Mouse (Mus musculus): ENCODE data around the gene Sult2b1. TPM values are rescaled to one million over a fixed set of nuclear protein-coding genes. Genes with fewer than 3 reads are reported as not detected.

Sult2b1 gene
- total RNA-seq, 2 experiments from 2014 or later: 11.8 to 12.0 TPM

DNA sequence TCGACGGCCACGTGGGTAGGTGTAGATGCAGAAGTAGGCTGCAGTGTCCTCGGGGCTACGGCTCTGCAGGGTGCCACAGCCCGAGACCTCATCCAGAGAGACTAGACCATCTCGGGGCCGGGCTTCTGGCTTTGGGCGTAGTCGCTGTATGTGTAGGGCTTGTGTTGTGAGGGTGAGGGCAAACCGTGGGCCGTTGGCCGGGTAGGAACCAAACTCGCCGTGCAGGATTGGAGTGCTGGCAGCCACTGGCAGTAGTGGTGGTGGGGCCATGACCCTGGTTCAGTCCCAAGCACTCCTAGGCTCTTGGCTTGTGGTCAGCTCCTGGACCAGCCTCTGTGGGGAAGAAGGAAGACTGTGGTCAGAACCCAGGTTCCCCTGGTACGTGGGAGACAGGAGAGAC is 71.1 kb downstream of the Sult2b1 start:
- peak in 1 of 2 experiments; percentile 26 for DNase-seq (ENCODE audit: low spot score in 2 of 2)

DNA sequence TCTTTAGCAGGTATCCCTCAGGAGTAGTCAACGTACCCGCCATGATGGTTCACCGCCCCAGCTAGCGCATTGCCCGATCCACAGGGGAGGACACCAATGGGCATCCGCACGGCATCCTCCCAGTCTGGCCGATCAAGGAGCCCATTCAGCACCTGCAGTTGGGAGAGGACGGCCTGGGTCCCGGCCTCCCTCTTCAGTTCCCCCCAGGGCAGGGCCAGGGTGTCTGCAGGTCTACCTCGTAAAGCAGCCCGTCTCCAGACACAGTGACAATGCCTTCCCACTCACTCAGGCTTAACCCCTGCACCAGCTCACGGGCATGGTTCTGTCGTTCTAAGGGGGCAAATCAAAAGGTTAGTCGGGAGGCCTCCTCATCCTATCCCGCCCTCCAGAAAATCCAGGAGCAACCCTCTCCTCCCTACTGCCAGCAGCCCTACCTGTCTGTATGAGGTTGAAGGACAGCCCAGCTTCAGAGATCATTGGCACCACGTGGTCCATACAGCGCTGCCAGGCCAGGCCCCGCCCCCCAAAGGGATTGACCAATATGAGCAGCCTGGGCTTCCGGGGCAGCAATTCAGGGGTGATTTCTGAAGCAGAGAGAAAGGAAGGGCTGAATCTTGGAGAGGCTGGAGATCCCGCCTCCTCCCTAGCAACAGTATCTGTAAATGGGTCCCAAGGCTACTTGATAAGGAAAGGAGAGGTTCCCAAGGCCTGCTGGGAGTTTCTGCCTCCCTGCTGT is 72.3 kb downstream of the Sult2b1 start:
- peak in 1 of 2 experiments; percentile 41 for DNase-seq (ENCODE audit: low spot score in 2 of 2)

DNA sequence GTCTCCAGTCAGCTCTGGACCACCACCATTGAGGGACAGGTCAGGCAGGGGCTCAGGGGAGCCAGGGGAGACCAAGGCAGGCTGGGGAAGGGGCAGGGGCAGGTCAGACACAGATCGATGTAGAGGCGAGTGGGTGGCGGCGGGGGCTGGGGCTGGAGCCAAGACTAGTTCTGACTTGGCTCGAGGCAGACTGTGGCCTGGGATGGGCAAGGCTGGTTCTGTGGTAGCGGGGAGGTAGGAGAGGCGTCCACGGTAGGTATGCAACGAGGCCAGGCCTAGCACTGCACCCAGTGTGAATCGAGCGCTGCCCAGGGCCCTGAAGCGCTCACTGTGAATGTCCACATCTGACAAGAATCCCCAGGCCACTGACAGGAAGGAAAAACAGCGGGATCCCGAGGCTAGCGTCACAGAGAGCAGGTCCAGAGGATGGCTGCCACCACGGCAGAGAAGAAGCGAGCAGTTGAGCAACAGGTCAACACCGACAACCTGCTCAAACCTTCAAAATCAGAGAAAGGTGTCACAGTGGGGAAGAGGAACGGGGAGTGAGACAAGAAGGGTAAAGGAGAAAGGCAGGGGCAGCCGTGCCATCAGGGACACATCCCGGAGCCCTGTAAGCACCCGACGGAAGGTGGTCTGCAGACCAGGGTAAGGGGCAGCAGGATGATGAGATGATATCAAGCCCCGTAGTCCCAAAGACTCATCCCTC is 73.0 kb downstream of the Sult2b1 start:
- peak in 1 of 2 experiments; percentile 30 for DNase-seq (ENCODE audit: low spot score in 2 of 2)

DNA sequence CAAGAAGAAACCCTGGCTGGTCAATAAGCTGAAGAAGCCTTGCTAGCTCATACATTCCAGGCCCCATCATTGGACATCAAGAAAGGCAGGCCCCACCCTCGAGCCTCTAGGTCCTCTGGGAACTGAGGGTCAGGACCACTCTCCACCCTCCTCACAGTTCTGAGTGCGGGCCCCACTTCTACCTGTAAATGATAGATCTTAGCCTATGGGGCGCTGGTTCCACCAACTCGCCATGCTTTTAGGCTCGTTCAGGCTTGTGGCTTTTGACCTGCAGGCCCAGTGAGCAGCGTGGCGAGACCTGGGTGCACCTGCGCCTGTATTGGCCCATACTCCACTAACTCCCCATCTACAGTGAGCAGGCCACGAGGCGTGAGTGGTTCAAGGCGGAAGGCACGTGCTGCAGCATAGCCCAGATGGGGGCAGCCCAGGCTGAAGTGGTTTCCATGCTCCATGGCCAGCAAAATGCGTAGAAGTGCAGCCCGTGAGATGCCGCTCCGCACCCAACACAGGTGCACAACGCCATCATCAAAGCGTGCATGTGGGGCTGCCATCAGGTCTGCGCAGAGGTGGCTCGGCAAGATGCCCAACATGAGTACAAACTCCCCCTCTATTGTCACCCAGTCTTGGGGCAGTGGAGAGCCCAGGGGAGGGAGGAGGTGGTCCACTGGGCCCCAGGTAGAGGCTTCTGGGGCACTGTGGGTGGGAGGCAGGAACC is 73.8 kb downstream of the Sult2b1 start:
- DNase-seq (ENCODE audit: low spot score in 2 of 2): peak in 1 of 2 experiments; percentile 33

DNA sequence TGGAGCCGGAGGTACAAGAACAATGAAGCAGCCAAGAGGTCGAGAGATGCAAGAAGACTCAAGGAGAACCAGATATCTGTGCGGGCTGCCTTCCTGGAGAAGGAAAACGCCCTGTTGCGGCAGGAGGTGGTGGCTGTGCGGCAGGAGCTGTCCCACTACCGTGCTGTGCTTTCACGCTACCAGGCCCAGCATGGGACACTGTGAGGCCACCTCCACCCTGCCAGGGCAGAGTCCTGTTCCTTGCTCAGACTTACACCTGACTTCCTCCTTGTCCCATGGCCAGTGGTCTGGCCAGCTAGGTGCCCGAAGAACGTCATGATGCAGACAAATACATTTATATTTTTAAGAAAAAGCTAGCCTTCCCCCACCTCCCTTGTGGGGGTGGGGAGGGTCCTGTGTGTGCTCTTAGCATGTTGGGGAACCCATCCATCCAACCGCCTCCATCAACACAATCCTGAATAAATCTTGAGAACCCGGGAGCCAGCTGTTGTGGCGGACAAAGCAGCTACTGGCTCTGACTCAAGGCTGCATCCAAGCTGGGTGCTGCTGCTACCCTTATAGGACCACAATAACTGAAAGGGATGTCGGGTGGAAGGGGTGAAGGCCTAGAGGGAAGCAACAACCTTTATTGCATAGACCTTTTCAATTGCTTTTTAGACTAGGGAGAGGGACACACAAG is 74.7 kb downstream of the Sult2b1 start:
- DNase-seq (ENCODE audit: low spot score in 2 of 2): peak in 1 of 2 experiments; percentile 30

DNA sequence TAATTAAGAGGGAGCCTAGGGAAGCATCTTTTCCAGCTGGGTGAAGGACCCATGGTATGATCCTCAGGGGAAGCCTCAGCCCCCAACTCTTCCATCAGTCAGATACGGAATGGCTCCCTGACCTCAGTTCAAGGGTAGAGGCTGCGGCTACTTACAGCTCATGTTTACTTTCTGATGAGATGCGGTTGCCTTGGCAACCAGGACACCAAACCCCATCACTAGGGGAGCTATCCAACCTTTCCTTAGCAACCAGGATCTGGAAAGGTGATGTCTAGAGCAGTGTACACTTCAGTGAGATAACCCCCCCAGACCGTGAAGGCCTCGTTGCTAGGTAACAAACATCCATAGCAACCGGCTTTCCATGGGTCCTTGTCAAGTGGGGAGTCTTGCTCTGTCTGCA is 75.4 kb downstream of the Sult2b1 start:
- peak in 1 of 2 experiments; percentile 46 for DNase-seq (ENCODE audit: low spot score in 2 of 2)

DNA sequence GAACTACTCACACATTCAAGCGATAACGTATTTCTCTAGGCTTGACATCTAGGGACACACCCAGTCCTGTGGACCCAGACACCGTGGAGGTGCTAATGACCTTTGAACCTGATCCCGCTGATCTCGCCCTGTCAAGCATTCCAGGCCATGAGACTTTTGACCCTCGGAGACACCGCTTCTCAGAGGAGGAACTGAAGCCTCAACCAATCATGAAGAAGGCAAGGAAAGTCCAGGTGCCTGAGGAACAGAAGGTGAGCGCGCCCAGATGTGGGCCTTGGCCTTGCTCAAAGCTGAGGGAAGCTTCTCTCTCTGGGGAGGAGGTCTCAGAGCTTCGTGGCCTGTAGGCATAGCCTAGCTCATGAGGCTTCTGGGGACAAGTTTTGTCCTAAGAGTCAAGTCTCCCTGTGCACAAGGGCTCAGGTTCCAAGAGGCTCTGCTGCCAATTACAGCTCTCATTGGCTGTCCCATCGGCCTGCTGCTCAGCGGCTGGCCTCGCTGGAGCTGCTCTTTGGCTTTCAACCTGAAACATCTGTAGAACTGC is 76.2 kb downstream of the Sult2b1 start:
- no peak for DNase-seq (ENCODE audit: low spot score in 2 of 2)

DNA sequence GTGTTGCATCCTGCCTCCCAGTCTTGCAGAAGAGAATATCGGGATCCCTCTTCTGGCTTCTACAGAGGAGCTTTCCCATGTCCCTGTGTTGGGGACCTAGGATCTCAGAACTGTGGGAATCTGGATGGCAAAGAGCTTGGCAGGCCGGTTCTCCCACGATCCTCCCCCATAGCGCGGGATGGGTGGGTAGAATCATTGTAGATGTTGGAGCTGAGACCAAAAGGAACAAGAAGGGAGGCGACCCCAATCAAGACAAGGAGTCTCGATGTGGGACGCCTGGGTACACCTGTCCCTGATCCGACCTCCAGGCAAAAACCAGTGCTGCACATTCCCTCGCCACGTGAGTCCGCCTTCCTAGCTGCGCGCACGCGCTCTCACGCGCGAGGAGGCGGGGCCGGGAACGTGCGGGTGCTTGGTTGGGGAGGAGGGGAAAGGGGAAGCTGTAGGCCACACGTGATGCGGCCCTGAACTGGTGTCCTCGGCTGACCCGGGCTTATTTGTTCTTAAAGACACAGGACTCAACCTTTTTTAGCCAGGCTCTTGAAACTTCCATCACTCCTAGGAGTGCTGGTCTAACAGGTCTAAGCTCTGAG is 77.0 kb downstream of the Sult2b1 start:
- peak; percentile 97 for DNase-seq (ENCODE audit: low spot score in 2 of 2)

DNA sequence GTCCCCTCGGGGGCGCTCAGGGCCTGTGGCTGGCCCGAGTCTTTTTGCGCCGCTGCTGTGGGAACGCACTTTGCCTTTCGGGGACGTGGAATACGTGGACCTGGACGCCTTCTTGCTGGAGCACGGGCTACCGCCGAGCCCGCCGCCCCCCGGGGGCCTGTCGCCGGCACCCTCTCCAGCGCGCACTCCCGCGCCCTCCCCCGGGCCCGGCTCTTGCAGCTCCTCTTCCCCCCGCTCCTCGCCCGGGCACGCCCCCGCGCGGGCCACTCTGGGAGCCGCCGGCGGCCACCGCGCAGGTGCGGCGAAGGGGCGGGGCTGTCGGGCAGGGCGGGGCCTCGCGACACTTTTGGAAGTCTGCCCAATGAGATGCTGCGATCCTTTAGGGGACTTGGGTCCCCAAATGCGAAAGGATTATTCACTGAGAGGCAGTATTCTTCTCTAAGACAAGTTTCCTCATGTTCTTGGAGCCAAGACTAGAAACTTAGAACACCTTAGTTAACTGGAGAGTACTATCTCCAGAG is 77.7 kb downstream of the Sult2b1 start:
- DNase-seq (ENCODE audit: low spot score in 2 of 2): peak; percentile 85 to 90

DNA sequence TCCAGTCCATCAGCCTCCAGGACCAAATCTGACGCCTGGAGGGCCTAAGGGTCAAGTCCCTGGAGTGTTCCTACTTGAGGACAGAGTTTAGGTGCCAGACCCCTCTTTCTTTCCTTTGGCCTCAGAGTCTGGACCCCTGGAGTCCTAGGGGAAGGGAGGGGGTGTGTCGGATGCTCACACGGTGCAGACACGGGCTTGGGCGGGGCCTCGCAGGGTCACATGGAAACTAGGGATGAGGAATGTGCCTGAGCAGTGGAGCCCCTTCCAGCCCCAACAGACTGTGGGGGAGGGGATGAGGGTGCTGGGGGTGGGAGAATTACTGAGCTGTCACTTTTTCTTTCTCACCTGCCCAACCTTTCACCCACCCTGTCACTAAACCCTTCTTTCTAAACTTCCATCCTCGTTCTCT is 78.6 kb downstream of the Sult2b1 start:
- DNase-seq (ENCODE audit: low spot score in 2 of 2): peak; percentile 84 to 87

DNA sequence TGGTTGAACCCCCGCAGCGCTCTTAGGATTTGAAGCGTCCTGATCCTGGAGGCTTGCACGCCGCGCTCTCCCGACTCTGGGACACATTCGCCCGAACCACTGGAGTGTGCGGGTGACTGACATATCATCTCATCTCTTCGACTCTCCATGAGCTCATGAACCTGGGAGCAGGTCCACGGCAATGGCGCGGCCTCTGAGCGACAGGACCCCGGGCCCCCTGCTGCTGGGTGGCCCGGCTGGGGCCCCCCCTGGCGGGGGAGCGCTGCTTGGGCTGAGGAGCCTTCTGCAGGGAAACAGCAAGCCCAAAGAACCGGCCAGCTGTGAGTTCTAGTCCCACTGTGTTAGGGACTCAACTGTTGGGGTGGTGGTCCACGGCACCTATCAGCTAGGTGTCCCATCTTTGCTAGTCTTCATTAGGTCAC is 79.0 kb downstream of the Sult2b1 start:
- DNase-seq (ENCODE audit: low spot score in 2 of 2): no peak

DNA sequence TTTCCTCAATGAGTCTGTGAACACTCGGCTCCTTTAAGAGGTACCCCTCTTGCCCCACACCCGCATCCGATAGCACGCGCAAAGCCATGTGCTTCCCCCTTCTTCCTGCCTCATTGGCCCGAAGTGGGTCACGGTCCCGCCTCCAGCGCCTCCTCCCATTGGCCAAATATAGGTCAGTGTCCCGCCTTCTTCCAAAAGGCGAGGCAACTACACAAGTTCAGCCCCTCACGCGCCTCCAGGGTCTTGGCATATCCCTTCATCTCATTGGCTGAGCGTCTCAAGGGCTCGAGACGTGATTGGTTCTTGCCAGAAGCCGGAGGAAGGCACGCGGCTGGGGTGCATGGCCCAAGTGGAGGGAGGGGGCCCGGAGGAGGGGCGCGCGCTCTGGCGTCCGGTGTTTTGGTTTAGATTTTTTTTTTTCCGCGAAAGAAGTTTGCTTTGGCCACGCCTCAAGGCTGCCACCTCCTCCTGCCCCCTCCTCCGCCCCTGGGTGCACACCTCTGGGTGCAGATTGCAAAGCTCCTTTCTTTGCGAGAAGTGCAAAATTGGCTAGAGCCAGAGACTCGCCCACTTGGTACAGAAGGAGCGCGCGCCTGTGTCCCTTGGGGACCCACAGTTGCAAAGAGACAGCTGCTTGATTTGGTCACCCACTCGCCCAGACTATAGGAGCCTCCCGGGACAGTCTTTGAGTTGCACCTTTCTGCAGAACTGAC is 79.6 kb downstream of the Sult2b1 start, which contains the start of gene Dbp:
Gene Dbp (plus strand): TSS at position 359 of the 713 bp plus-strand sequence.
- DNase-seq (ENCODE audit: low spot score in 2 of 2): peak; percentile 98

DNA sequence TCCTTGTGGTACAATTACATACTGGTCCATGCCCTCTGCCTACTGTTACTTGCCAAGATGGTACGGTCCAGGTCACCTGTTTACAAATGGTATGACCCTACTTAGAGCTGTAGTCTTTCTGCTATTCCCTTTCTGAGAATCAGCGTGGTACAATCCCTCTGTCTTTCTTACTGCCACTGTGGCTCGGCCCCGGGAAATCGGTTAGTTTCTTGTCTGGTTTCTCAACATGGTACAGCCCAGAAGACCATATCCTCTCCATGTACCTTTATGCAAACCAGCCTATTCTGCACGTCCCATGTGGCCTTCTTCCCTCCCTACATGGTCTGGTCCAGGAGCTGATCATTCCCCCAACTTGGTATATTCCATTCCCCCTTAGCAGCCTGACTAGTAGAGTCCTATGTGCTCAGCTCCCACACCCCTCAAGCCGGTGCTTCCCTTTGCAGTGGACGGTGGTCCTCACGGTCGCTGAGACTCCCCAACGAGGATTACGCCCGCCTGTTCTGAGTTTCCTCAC is 80.4 kb downstream of the Sult2b1 start:
- DNase-seq (ENCODE audit: low spot score in 2 of 2): peak; percentile 74 to 81

DNA sequence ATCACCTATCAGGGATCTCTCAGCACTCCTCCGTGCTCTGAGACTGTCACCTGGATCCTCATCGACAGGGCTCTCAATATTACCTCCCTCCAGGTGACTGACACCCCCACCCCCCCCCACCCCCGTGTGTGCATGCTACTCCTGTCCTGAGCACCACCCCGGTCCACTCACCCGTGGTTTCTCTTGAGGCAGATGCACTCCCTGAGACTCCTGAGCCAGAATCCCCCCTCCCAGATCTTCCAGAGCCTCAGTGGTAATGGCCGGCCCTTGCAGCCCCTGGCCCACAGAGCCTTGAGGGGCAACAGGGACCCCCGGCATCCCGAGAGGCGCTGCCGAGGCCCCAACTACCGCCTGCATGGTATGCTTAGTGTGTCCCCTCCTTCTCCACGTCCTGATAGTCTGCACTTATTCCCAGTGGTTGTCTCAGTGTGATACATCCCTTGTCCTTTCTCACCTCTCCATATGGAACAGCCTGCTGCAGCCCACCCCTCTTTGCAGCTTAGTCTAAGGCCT is 80.9 kb downstream of the Sult2b1 start:
- no peak for DNase-seq (ENCODE audit: low spot score in 2 of 2)

DNA sequence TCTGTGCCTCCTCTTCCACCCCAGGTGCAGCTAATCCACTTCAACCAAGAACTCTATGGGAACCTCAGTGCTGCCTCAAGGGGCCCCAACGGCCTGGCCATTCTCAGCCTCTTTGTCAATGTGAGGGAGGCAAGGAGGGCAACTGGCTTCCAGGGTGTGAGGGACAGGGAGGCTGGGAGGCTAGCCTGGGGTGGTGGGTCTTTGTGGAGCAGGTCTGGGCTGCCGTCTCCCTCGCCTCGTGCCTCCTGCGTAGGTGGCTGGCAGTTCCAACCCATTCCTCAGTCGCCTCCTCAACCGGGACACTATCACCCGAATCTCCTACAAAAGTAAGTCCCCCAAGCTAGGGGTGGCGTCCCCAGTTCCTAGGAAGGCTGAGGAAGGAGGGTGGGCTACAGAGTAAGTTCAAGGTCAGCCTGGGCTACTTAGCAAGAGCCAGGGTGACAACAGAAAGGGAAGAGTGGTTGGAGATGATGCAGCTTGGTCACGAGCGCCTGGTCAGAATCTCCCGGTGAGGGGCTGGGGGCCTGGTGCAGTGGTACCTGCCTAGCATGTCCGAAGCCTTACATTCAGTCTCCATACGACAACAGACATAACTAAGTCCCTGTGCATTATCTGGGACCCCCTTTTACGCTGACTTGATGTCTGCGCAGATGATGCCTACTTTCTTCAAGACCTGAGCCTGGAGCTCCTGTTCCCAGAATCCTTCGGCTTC is 81.5 kb downstream of the Sult2b1 start:
- DNase-seq (ENCODE audit: low spot score in 2 of 2): no peak

DNA sequence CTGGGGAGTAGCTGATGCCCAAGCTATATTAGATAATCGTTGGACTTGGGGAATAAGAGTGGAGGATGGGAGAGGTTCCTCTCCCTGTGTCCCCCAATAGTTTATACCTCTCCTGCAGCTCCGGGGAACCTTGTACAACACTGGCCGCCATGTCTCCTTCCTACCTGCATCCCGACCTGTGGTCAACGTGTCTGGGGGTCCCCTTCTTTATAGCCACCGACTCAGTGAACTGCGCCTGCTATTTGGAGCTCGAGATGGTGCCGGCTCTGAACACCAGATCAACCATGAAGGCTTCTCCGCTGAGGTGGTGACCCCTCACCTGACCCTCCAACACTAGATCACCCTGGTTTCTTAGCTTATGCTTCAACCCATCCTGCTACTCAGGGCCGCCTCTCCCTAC is 82.2 kb downstream of the Sult2b1 start:
- no peak for DNase-seq (ENCODE audit: low spot score in 2 of 2)

DNA sequence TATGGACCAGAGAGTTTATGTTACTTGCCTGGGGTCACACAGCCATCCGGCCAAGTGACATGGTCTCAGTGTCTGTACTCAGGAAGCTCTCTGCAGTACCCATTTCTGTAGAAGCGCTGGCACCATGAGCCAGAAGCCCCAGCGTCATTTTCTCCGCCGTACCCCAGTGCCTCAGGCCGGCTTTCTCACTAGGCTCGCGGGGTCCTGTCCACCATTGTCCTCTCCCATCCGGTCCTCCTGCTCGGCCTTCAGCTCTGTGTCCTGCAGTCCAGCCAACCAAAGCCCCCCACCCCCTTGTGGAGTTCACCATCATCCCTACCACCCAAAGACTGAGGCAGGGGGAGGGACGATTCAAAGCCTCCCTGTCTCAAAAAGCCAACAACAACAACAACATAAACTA is 82.9 kb downstream of the Sult2b1 start:
- peak in 1 of 2 experiments; percentile 4 for DNase-seq (ENCODE audit: low spot score in 2 of 2)

DNA sequence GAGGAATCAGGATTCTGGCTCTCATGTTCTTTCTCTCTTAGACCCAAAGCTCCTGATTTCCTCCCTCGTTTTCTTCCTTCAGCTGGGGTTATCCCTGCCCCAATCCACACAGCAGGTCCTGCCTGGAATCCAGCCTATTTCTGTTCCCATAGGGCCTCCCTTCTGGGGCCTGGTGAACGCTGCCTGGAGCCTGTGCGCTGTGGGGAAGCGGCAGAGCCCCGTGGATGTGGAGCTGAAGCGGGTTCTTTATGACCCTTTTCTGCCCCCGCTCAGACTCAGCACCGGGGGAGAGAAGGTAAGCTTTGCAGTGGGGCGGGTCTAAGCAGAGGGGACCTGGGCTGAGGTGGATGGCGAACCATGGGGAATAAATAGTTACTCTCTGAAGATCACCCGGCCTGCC is 83.4 kb downstream of the Sult2b1 start:
- peak in 1 of 2 experiments; percentile 55 for DNase-seq (ENCODE audit: low spot score in 2 of 2)
